Mouse (Mus musculus) frontal cortex, postnatal 25 days (tissue): ENCODE data around the gene Patl2.
A peak's percentile ranks its signal among the peaks of the same experiment; 100 is the strongest.

Experiments used
- DNase-seq, 2 experiments: peaks; one replicate each; pipeline ENCODE4 v3.0.0; 2022; ENCODE audit warnings: low spot score in 2 of 2

Gene Patl2

DNA sequence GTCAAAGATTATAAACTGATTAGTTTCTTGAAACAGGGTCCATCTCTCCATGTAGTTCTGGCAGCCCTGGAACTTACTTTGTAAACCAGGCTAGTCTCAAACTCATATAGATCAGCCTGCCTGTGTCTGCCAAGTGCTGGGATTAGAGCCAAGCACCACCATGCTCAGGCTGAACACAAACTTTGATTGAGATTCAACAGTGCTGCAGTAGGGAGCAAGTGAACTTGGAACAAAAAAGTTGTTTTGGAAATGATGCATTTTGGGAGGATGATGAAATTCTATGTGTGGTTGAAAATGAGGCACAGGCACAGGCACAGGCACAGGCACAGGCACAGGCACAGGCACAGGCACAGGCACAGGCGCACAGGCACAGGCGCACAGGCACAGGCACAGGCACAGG lies 13.8 kb downstream of the Patl2 start:
- no peak for DNase-seq

DNA sequence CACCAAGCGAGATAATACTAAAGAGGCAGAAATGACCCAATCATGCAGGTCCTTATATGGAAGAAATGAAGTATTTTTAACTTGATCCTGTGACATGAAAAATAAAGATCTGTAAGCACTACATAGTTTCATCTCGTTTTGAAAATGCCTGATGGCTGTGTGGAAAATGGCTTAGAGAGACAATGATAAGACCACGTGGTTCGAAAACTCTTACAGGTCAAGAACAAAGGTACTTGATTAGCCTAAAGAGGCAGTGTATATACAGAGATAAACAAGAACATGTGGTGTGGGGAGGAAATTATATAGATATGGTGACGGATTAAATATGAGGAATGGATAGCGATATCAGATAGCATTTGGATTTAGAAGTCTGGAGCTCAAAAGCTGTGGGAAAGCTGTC lies 14.7 kb downstream of the Patl2 start:
- no peak for DNase-seq

DNA sequence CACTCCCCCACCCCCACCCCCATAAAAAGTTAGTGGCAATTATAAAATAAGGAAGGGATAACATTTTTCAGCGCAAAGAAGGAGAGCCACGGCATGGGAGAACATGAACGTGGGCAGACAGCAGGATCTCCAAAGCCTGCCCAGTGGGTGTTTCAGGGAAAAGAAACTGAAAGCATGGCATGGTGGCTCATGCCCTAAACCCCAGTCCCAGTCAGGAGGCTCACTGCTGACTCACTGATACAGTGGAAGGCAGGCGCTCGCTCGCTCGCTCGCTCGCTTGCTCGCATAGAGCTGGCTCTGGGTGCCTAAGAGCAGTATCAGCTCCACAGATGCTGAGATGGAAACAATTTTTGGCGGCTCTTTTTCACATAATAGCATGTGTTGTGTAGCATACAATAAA lies 21.7 kb downstream of the Patl2 start:
- DNase-seq, result no peak

DNA sequence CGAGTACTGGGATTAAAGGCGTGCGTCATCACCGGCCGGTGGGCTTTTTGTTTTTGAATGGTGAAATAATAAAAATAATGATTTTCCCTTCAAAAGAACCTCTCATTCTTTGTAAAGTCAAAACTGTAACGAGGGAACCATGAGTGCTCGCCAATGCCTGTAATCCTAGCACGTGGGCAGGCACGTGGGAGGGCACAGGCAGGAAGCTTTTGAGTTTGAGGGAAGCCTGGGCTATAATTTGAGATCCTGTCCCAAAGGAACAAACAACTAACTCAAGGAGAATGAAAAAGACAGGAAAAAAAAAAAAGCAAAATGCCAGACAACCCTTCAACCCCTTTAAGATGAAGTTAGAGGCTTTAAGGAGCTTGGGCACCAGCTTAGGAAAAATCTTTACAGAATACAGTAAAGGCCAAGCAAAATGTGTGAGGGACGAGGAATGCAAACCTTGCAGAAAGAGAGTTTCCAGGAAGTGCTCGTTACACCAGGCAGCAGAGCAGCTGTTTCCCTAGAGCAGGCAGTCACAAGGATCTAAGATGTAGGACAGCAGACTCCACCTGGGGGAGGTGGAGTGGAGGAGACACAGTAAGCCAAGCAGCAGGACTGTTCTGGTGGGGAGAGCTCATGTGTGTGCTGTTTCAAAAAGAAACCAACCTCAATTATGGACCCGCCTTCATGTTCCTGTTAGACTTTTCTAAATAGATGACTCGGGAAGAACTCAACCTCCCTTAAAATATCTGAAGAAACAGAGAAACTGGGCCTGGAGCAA lies 22.4 kb downstream of the Patl2 start:
- DNase-seq, result no peak

DNA sequence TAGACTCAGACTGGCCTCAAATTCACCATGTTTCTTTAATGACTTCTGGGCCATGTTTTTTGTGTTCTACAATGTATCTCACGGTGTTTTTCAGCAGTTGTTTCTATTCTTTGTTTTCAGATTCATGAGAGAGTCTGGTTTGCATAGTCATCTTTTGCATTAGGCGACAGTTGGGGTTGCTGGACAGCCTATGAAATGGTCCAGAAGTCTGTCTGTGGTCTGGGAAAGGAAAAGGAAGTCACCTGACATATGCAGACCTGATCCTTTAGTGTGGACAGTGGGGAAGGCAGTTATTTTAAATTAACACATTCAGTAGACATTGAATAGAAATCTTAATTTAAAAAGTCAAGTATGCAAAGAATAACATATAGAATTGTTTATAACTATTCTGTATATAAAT lies 23.5 kb downstream of the Patl2 start:
- DNase-seq, result no peak

DNA sequence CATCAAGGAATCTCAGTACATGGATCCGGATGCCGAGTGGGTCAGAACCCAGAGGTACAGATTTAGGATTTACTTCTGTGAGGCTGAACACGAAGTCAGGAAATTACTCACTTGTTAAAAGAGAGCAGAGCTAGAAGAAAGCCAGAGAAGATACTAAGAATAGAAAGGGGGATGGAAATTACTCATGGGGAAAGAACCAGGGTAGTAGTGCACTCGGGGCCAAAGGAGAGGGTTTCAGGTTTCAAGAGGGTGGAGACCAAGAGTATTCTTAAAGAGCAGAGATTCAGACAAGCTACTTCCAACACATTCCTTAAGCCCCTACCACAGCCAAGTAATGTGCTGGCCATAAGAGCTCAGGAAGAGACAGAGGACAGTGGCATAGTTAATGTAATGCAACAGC lies 24.4 kb downstream of the Patl2 start:
- no peak for DNase-seq

DNA sequence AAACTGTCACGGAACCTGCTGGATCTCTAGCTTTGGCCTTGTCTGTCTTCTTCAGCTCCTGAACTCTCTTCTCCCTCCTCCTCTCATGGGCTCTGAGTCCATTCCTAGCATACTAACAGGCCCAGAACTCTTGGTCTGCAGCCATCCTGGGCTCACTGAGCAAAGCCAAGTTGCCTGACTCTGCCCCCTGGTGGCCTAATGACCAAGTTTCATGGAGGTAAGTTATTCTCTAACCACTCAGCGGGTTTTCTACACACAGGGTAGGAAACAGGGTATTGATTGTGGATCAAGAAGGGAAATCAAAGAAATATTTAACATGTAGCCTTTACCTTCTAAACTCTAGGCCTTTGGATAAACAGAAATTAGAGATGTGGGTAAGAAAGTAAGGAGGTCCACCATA lies 25.3 kb downstream of the Patl2 start, which contains the start of gene Trim69:
Gene Trim69 (plus strand): TSS at position 21 of the 400 bp plus-strand sequence.
- DNase-seq, result peak; percentile 49 to 69

DNA sequence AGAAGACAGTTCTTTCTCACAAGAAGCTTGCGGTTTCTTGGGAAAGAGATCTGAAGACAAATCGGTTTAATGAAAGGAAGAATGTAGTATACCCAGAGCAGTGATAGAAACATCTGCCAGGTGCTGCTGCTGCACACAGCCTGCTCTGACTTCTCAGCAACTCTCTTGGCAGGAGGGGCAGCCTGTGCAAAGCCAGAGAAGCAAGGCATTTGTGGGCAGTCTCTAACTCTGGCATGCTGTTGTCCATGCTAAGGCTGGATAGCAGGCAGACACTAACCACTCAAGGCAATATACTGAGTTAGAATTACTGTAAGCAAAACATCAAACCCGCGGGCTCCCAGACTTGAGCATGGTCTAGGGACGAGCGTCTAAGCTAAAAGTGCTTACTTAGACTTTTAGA lies 26.3 kb downstream of the Patl2 start:
- no peak for DNase-seq

DNA sequence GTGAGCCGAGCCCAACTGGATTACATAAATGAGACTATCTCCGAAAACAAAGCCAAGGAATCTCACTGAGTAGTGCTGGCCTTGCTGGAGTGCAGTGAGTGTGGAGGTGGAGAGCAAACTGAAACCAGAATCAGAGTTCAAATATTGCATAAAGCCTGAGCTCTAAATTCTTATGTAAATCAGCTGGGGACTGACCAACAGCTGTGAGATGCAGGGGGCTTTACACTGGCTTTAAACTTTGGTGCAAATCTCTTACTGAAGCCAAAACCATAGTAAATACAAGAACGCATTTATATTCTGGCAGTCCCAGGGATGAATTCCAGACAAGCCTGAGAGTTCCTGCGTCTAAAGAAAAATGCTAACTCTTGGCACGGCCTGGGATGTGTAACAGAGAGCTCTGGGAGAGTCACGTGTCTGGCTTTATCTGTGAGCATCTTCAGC lies 27.6 kb downstream of the Patl2 start:
- DNase-seq, result no peak

DNA sequence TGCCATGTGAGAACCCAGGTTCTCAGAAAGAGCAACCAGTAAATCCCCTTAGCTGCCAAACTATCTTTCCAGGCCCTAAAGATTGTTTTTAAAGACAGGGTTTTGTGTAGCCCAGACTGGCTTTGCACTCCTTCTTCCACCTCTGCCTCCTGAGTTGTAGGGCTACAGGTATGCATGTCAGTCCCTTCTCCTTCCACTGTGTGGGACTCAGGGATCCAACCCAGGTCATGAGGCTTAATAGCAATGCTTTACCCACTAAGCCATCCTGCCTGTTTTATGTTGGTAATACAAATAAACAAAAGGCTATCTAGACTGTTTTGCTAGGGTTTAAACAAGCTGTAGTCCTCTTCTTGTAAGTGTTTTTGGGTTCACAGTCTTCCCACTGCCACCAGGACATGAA lies 28.4 kb downstream of the Patl2 start:
- no peak for DNase-seq

DNA sequence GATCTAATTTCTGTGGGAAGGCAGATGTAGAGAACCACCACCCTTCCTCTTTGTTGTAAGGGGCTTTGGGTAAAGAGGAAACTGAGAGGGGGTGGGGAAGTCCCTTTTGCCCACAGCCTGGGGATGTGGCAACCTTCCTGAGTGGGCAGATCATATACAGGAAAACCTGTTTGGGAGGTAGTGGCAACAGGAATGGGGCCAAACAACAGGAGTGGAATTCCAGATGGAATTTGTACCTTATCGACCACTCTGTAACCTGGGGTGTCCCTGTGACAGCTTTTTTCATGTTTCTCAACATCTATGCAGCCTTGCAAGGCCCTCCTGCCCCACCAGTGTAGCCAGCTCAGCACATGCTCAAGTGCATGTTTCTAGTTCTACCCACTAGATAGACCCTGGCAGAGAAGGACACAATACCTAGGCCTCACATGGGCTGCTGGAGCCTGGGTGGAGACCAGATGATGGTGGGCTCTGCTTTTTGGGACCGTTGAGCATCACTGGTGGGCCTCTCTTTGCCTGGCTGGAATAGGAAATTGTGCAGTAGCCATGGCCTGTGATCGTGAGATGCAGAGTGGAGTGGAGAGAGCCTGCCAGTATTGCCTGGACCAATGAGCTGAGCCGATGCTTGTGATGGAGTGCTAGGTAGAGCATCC lies 29.8 kb downstream of the Patl2 start:
- no peak for DNase-seq

DNA sequence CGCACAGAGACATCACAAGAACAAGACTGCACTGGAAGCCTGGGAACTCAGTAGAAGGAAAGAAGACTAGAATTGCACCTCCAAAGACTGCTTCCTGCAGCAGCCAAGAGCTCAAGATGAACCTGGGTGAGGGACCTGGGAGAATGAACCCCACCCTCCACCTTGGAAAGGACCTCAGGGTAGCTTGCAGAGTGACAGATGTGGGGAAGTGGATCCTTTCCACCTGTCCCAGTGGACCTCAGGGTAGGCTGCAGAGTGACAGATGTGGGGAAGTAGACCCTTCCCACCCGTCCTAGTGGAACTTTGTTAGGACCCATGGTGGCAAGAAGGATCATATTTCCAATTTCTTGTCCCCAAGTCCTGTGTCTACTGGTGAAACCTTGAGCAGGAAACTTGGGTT lies 30.7 kb downstream of the Patl2 start:
- no peak for DNase-seq

DNA sequence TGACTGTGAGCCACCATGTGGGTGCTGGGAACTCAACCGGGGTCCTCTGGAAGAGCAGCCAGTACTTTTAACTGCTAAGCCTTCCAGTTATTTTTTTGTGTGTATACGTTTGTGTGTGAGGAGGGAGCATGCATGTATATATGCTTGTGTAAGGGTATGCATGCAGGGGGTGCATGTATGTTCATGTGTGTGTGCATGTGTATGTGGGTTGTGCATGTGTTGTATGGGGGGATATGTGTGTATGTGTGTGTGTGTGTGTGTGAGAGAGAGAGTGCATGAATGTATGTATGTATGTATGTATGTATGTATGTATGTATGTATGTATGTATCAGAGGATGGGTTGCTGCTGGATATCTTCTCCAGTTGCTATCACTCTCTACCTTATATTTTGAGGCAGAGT lies 31.5 kb downstream of the Patl2 start:
- DNase-seq, result no peak

DNA sequence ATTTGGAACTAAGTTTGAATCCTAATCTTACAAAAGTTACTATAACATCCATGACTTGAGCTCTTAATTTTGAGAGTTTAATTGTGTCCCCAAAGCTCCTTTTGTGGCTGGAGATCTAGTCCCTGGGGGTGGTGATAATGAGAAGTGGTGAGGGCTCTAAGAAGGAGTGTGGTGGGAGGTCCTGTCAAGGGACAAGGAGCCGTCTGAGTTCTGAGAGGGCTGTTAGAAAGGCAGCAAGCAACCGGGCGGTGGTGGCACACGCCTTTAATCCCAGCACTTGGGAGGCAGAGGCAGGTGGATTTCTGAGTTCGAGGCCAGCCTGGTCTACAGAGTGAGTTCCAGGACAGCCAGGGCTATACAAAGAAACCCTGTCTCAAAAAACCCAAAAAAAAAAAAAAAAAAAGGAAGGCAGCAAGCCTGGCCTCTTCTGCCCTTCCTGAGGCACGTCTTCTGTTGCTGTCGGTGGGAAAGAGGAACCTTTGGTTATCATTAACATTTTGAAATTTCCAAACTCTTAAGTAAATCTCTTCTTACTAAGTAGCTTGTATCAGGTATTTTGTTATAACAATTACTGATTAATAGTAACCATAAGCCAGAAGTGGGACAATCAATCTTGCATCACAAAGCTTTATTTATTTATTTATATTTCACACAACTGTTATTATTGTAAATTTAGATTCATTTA lies 32.2 kb downstream of the Patl2 start:
- DNase-seq, result no peak

DNA sequence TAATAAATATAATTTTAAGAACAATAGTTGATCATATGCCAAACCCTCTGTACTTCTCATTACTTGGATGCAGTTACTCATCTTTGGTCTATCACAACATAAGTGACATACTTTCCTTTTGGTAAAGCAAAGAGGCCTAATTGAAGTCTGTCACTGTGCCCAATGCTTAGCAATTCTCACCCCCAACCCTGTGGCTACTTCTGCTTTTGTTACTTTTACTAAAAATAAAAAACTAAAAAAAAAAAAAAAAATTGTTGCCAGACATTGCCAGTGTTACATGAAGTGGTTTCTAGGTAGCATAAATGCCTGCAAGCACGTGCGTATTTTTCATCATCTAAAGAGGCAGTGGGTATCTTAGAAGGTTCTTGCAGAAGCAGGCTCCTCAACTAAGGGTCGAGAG lies 33.1 kb downstream of the Patl2 start:
- no peak for DNase-seq

DNA sequence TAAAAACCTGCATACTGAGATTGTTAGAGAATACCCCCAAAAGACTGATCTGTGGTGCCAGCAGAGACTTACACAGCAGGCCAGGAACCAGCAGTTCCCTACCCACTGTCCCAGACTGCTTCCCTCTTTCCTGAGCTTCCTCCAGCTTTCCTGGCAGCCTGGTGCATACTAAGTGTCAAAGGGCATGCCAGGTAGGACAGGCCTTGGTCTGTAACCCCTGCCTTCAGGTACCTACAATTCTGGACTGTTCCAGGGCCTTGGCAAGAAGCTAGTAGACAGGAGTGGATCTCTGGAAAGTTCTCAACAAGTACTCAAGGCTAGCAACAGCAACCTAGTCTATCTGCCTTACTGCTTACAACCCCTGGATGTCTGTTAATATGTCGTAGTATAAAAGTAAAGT lies 34.8 kb downstream of the Patl2 start:
- no peak for DNase-seq

DNA sequence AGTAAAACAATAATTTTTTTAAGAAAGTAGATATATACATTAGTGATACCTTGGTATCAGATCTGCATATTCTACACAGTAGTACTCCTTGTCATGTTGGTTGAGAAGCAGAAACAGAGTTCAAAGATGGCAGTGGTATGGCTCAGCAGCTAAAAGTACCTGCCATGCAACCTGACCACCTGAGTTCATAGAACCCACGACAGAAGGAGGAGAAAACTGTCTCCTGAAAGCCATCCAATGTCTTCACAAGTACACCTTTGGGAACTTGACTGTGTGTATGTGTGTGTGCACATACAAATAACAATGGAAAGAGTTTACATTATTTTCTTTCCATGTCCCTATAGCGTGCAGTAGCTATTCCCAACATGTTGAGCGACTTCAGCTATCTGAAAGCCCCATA lies 36.3 kb downstream of the Patl2 start:
- no peak for DNase-seq

DNA sequence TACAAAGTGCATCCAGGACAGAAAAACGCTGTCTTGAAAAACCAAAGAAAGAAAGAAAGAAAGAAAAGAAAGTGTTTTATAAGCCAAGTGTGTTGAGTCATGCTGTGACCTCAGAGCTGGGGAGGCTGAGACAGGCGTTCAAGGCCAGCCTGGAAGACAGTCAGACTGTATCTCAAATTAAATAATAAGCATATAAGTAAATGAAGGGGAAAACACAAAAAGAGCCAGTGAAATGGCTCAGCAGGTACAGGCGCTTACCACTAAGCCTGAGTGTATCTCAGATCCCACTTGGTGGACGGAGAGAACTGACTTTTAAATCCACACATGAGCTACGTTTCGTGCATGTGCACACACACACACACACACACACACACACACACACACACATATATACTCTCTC lies 36.7 kb downstream of the Patl2 start:
- DNase-seq, result no peak

DNA sequence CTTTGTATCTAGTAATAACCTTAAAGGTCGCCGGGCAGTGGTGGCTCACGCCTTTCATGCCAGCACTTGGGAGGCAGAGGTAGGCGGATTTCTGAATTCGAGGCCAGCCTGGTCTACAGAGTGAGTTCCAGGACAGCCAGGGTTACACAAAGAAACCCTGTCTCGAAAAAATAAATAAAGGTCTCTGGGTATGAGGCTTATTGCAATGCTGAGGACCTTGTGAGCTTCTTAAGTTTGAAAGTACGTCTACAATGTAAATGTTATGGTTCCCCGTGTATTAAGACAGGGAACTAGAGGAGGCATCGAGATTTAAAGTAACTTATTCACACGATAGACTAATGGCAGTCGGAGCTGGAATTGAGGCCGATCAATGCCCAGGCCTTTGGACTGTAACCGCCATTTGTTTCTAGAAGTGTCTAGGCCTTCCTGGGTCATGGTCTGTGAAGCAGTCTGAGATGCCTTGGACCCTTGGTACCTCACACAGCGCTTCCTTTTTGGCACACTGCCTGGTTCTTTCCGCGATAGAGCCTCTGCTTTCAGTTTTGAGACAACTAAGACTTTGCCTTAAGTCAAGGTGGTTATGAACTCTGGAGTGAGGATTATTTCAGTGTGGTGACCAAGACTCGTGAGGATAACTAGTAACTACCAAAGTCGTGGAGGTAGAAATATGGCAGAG lies 37.6 kb downstream of the Patl2 start:
- DNase-seq, result no peak

DNA sequence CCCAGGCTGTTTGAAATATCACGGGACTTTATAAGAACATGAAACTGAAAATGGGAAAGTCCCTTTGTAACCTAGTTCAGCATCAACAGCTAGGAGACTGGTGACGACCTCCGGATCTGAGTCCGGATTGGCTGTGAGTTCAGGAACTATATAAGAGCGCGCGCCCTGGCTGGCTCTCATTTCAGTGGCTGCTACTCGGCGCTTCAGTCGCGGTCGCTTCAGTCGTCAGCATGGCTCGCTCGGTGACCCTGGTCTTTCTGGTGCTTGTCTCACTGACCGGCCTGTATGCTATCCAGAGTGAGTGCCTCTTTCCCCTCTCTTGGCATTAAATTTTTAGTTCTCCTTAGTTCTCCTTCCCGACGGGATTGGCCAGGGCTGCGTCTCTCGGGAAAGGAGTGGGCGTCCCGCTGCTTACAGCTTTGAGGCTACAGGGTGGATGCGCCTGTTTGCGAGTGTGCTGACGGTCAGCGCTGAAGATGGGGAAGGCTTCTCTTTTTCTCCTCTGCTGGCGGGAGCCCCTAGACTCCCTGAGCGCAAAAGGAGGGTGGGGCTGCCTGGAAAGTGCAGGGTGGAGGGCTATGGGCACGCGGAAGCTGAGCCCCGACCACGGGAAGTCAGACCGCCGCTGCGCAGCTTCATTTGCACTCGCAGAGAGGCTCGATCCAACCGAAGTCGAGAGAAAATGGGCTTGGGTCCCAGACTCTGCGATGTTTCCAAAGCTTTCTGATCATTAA lies 38.3 kb downstream of the Patl2 start, which contains the start of gene B2m:
Gene B2m (plus strand): TSS at position 179 of the 734 bp plus-strand sequence.
- peak; percentile 88 to 95 for DNase-seq

DNA sequence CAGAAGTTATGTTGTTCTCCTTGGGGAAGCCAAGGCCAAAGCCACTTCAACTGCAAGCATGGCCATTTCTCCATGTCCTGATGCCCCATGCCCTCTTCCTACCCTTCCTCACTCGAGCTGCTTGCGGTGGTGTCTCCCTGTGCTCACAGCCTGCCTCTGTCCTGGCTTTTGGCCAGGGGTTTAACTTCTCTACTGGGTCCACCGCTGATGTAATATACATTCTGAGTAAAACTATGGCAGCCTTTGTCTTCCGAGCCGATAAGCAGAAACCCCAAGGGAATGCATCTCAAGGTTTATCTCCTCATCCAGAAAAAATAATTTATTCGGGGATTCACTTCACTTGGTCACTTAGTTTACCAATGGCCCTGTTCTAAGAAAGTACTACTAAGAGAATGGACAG lies 39.3 kb downstream of the Patl2 start:
- no peak for DNase-seq

DNA sequence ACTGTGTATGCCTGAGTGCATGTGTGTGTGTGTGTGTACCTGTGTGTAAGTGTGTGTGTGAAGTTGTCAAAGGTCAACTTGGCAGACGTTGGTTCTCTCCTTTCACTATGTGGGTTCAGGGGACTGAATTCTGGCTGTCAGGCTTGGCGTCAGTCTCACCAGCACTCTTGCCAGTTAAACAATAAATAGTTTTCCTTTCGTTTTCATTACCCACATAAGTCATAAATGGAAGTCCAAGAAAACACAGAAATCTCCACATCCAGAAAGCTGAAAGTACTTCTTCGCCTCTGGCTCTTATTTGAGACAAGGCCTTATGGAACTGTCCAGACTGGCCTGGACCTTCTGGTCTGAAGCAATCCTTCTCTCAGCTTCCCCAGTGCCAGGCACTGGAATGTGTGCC lies 40.2 kb downstream of the Patl2 start:
- DNase-seq, result no peak
